Mouse (Mus musculus): ENCODE results near the gene Ino80b. TPM values are rescaled to one million over a fixed set of nuclear protein-coding genes. Genes with fewer than 3 reads are reported as not detected.

The Ino80b gene
- total RNA-seq, 2 experiments from 2014 or later = 11.2 to 28.8 TPM

GRCm38 (mm10) chr6:83120930-83121862 lies 4.0 kb downstream of the Ino80b start, which contains the start of gene Wbp1:
Gene Wbp1, minus strand, starts transcription at chr6:83121559.
- ATAC-seq (replicated peaks; ENCODE audit: low FRiP score, low TSS enrichment, poor library complexity, severe bottlenecking) = peak; percentile 88

- no peak for ATAC-seq (replicated peaks; ENCODE audit: low FRiP score, low TSS enrichment, poor library complexity, severe bottlenecking)
Observed at GRCm38 (mm10) chr6:83119734-83120051, 5.5 kb downstream of the Ino80b start.

- no peak for ATAC-seq (replicated peaks; ENCODE audit: low FRiP score, low TSS enrichment, poor library complexity, severe bottlenecking)
Observed at GRCm38 (mm10) chr6:83118825-83119733, 6.2 kb downstream of the Ino80b start.

- ATAC-seq (replicated peaks; ENCODE audit: low FRiP score, low TSS enrichment, poor library complexity, severe bottlenecking) = no peak
Observed at GRCm38 (mm10) chr6:83118369-83118768, 6.9 kb downstream of the Ino80b start.

- ATAC-seq (replicated peaks; ENCODE audit: low FRiP score, low TSS enrichment, poor library complexity, severe bottlenecking) = no peak
Observed at GRCm38 (mm10) chr6:83117616-83118015, 7.6 kb downstream of the Ino80b start.

GRCm38 (mm10) chr6:83117165-83117438 lies 8.1 kb downstream of the Ino80b start:
- ATAC-seq (replicated peaks; ENCODE audit: low FRiP score, low TSS enrichment, poor library complexity, severe bottlenecking) = no peak

- no peak for ATAC-seq (replicated peaks; ENCODE audit: low FRiP score, low TSS enrichment, poor library complexity, severe bottlenecking)
Observed at GRCm38 (mm10) chr6:83116373-83117164, 8.7 kb downstream of the Ino80b start.

GRCm38 (mm10) chr6:83115682-83116372 lies 9.4 kb downstream of the Ino80b start:
- ATAC-seq (replicated peaks; ENCODE audit: low FRiP score, low TSS enrichment, poor library complexity, severe bottlenecking) = no peak

GRCm38 (mm10) chr6:83115011-83115671 lies 10.1 kb downstream of the Ino80b start, which contains the start of gene Mogs:
Gene Mogs, plus strand, starts transcription at chr6:83115496.
- ATAC-seq (replicated peaks; ENCODE audit: low FRiP score, low TSS enrichment, poor library complexity, severe bottlenecking) = peak; percentile 74

GRCm38 (mm10) chr6:83111510-83112136 lies 13.6 kb downstream of the Ino80b start:
- no peak; the same call in 1 of the 2 replicates for ATAC-seq (replicated peaks; ENCODE audit: low FRiP score, low TSS enrichment, poor library complexity, severe bottlenecking)

GRCm38 (mm10) chr6:83108762-83109668 lies 16.2 kb downstream of the Ino80b start, which contains the start of gene Mrpl53:
Gene Mrpl53, plus strand, starts transcription at chr6:83109040.
- ATAC-seq (replicated peaks; ENCODE audit: low FRiP score, low TSS enrichment, poor library complexity, severe bottlenecking) = peak; percentile 43

GRCm38 (mm10) chr6:83107566-83108400 lies 17.4 kb downstream of the Ino80b start:
- ATAC-seq (replicated peaks; ENCODE audit: low FRiP score, low TSS enrichment, poor library complexity, severe bottlenecking) = peak; percentile 48; the same call in 1 of the 2 replicates

GRCm38 (mm10) chr6:83104158-83104557 lies 21.1 kb downstream of the Ino80b start:
- no peak for ATAC-seq (replicated peaks; ENCODE audit: low FRiP score, low TSS enrichment, poor library complexity, severe bottlenecking)

- no peak for ATAC-seq (replicated peaks; ENCODE audit: low FRiP score, low TSS enrichment, poor library complexity, severe bottlenecking)
Observed at GRCm38 (mm10) chr6:83103130-83103650, 22.0 kb downstream of the Ino80b start.

GRCm38 (mm10) chr6:83101688-83102556 lies 23.3 kb downstream of the Ino80b start:
- ATAC-seq (replicated peaks; ENCODE audit: low FRiP score, low TSS enrichment, poor library complexity, severe bottlenecking) = peak; percentile 78

Measured in megakaryocyte-erythroid progenitor cell, adult 5-6 weeks (primary cell).